Mouse (Mus musculus) C2C12 (cell line): ENCODE results near the gene Kirrel3. TPM values are rescaled to one million over a fixed set of nuclear protein-coding genes. Genes with fewer than 3 reads are reported as not detected.

Source experiments
- H3K27me3 ChIP-seq: one replicate; pipeline ENCODE4 v1.6.1; 2011; ENCODE audit not compliant: control insufficient read depth, insufficient read depth, insufficient read length
- H3K36me3 ChIP-seq: one replicate; pipeline ENCODE4 v1.6.1; 2011; ENCODE audit not compliant: control insufficient read depth, insufficient read depth
- H3K4me3 ChIP-seq: one replicate; pipeline ENCODE4 v1.5.1; 2011; ENCODE audit warnings: mild to moderate bottlenecking, control low read depth; ENCODE audit not compliant: poor library complexity, insufficient read depth, severe bottlenecking
- H3K79me2 ChIP-seq: one replicate; pipeline ENCODE4 v1.6.1; 2011; ENCODE audit not compliant: control insufficient read depth, insufficient read depth
- H3K79me3 ChIP-seq: one replicate; pipeline ENCODE4 v1.6.1; 2011; ENCODE audit warnings: low read depth, control low read depth
- H3ac ChIP-seq: one replicate; pipeline ENCODE3; 2011; ENCODE audit warnings: low read depth; ENCODE audit not compliant: control insufficient read depth, insufficient read length
- CEBPB ChIP-seq: IDR thresholded peaks from one replicate; pipeline ENCODE4 v1.6.1; 2011; ENCODE audit warnings: low read depth, mild to moderate bottlenecking, control low read depth, moderate library complexity
- CTCF ChIP-seq: IDR thresholded peaks from one replicate; pipeline ENCODE4 v1.5.1; 2011; ENCODE audit not compliant: control insufficient read depth, insufficient read depth, insufficient read length
- FOSL1 ChIP-seq: IDR thresholded peaks from one replicate; pipeline ENCODE4 v1.8.0; 2011; ENCODE audit warnings: mild to moderate bottlenecking, low read length; ENCODE audit not compliant: poor library complexity, insufficient read depth, severe bottlenecking
- MAX ChIP-seq: IDR thresholded peaks from one replicate; pipeline ENCODE4 v1.6.1; 2011; ENCODE audit warnings: mild to moderate bottlenecking, control low read depth
- MYOD1 ChIP-seq: IDR thresholded peaks from one replicate; pipeline ENCODE4 v1.6.1; 2011; ENCODE audit warnings: low read depth; ENCODE audit not compliant: control insufficient read depth, insufficient read length
- MYOG ChIP-seq: IDR thresholded peaks from one replicate; pipeline ENCODE4 v1.6.1; 2011; ENCODE audit not compliant: control insufficient read depth, insufficient read length; ENCODE audit errors: extremely low read depth
- USF1 ChIP-seq: IDR thresholded peaks from one replicate; pipeline ENCODE4 v1.6.1; 2011; ENCODE audit warnings: low read depth, mild to moderate bottlenecking, control low read depth, moderate library complexity
- polyA plus RNA-seq: library from polyadenylated mRNA; unstranded; fragments of >200 nt; fragmentation: generic; extraction: Trizol; gene quantifications from one replicate; pipeline ENCODE4 v1.2.1, GENCODE M21; 2012; ENCODE audit warnings: missing spikeins

Kirrel3 gene
- polyA plus RNA-seq, 1 experiment = 5.2 TPM

DNA sequence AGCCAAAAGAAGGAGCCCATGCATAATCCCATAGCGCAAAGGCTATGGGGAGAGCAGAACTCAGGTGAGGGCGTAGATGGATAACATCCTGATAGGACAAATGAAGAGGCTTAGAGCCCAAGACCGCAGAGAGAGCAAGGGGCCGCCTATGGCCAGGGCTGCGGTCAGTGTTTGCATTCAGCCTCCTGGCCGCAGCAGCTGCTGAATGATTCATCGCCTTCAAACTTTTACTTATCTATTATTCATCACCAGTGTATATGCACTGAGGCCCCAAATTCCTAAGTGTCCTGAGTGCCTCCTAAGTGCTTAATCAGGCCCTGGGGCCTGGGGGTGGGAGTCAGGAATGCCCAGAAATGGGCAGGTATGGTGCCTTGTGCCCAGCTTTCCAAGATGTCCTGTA, 457.3 kb downstream of the Kirrel3 start:
- no peaks in the 10 kb centered on the region for H3K79me2 ChIP-seq
- no peaks in the 10 kb centered on the region for H3K36me3 ChIP-seq
- H3K79me3 ChIP-seq = no peaks in the 10 kb centered on the region
- H3K4me3 ChIP-seq = no peak overlapping the region
- H3K27me3 ChIP-seq = no peaks in the 10 kb centered on the region
- TF ChIP-seq MYOD1 (peak; percentile 91), CTCF (no peak), FOSL1 (peak; percentile 62)
- no peak overlapping the region for H3ac ChIP-seq

DNA sequence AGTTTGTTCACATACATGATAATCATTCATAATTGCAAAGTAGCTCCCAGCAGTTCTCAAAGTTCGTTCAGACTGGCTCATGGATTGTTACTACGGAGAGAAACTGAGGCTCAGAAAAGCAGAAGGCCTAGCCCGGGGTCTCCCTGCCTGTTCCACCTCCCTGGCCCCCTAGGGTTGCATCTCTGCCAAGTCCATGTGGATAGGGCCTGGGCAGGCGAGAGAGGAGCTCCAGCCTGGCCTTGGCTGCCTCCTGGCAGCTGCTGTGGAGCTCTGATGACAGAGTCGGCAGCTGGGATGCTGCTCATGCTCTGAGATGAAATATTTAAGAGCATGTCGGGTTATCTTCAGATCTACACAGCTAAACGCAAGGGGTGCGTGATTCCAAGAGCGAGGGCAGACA, 459.6 kb downstream of the Kirrel3 start:
- Histone ChIP-seq H3K79me3 (no peaks in the 10 kb centered on the region), H3K27me3 (no peaks in the 10 kb centered on the region), H3K4me3 (no peak overlapping the region), H3K79me2 (no peaks in the 10 kb centered on the region), H3ac (no peak overlapping the region), H3K36me3 (no peaks in the 10 kb centered on the region)
- peak; percentile 39 for TF ChIP-seq MYOD1
- no peak for TF ChIP-seq MYOG

DNA sequence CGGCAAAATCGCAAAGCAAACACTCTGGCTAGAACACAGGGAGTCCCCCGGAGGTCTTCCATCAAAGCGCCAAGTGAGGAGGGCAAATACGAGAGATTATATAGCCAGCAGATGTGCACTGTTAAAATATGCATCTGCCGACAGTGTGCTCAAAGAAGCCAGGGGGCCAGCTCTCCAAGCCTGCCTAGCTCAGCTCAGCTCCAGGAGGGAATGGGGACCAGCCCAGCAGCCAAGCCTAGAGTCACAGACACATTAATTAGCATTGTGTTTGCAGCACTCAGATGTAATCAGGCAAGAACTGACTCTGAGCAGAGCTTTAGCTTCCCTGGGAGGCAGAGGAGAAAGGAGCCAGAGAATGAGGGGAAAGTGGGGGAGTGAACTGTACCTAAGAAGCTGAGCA, 461.6 kb downstream of the Kirrel3 start:
- Histone ChIP-seq H3K36me3 (no peaks in the 10 kb centered on the region), H3ac (no peak overlapping the region), H3K27me3 (no peaks in the 10 kb centered on the region), H3K4me3 (no peak overlapping the region), H3K79me3 (no peaks in the 10 kb centered on the region), H3K79me2 (no peaks in the 10 kb centered on the region)
- TF ChIP-seq MYOG (no peak), FOSL1 (no peak), CEBPB (no peak), USF1 (no peak), MAX (no peak), MYOD1 (no peak), CTCF (no peak)

DNA sequence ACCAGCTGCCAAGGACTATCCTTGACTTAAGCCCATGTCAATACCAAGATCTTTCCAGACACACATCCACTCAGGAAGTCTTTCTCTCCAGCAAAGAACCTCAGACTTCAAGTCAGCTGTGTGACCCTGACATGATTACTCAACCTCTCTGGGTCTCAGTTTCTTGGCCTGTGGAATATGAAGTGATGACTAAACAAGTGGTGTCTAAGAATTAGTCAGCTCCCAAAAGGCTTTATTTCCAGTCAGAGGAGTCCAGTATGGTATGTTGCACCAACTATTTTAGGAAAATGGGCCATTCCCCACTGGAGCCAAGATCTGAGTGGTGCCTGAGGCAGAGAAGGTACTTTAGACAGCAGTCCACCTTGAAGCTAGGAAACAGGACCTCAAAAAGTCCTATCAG, 462.0 kb downstream of the Kirrel3 start:
- no peak overlapping the region for H3ac ChIP-seq
- H3K27me3 ChIP-seq = no peaks in the 10 kb centered on the region
- TF ChIP-seq CEBPB (peak; percentile 90), MYOG (no peak), USF1 (no peak), CTCF (no peak), FOSL1 (peak; percentile 57), MYOD1 (peak; percentile 48)
- H3K4me3 ChIP-seq = no peak overlapping the region
- H3K79me3 ChIP-seq = no peaks in the 10 kb centered on the region
- H3K79me2 ChIP-seq = no peaks in the 10 kb centered on the region
- no peaks in the 10 kb centered on the region for H3K36me3 ChIP-seq

DNA sequence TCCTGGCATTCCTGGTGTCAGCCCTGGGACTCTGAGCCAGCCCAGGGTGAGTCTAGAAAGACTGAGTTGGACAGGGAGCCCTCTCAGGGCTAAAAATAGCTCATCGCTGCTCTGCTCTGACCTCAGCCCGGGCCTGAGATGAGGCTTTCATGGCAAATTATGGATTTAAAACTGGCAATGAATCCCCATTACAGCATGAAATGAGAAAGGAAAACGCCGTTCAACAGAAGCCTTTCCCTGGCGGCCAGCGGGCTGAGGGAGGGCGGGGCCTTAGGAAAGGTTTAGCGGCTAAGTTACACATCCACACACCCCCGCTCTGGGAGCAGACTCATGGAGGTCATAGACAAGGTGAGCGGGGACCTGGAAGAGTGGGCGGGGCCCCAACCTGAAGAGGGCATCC, 467.7 kb downstream of the Kirrel3 start:
- Histone ChIP-seq H3K79me3 (no peaks in the 10 kb centered on the region), H3K27me3 (no peaks in the 10 kb centered on the region), H3K4me3 (no peak overlapping the region), H3ac (no peak overlapping the region), H3K36me3 (no peaks in the 10 kb centered on the region), H3K79me2 (no peaks in the 10 kb centered on the region)
- TF ChIP-seq MYOD1 = no peak
- no peak for TF ChIP-seq MYOG
- TF ChIP-seq MAX = no peak
- no peak for TF ChIP-seq CEBPB
- TF ChIP-seq CTCF = no peak
- no peak for TF ChIP-seq FOSL1
- TF ChIP-seq USF1 = no peak

DNA sequence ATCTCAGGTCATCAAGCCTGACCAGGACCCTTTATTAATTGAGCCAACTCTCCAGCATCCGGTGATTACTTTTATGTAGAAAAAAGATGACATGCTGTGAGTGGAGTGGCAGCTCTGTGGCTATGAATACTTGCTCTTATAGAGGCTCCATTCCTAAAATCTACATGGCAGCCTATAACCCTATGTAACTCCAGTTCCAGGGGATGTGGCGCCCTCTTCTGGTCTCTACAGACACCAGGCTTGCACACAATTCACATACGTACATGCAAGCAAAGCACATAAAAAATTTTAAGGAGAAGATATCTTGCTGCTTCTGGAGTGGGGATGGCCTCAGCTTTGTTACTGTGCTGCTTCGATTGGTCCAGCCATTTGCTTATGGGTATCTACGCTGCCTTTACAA, 468.5 kb downstream of the Kirrel3 start:
- Histone ChIP-seq H3K27me3 (no peaks in the 10 kb centered on the region), H3K79me2 (no peaks in the 10 kb centered on the region), H3K79me3 (no peaks in the 10 kb centered on the region), H3ac (no peak overlapping the region), H3K36me3 (no peaks in the 10 kb centered on the region), H3K4me3 (no peak overlapping the region)
- no peak for TF ChIP-seq USF1
- no peak for TF ChIP-seq MYOG
- no peak for TF ChIP-seq MYOD1
- TF ChIP-seq FOSL1 = no peak
- no peak for TF ChIP-seq CEBPB
- no peak for TF ChIP-seq MAX
- TF ChIP-seq CTCF = no peak

DNA sequence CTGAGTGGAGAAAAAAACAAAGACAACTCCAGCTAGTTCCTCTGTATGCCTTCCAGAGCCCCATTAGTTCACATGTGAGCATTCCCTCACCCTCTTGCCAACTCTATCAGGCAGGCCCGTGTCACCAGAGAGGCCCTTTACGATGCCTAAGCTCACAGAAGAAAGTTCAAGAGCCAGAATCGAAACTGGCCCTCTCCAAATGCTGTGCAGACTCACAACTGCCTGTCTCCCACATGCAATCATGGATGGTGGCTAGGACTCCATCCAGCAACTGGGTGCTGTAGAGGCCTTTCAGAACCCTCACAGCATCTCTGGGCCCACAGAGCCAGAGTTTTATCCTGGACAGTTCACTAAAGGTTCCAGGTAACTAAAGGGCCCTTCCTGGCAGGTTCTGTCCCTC, 470.8 kb downstream of the Kirrel3 start:
- no peak overlapping the region for H3K4me3 ChIP-seq

More for the DNA sequence above, 470.8 kb downstream of the Kirrel3 start:
- Histone ChIP-seq H3K36me3 (no peaks in the 10 kb centered on the region), H3K27me3 (no peaks in the 10 kb centered on the region), H3K79me3 (no peaks in the 10 kb centered on the region), H3ac (no peak overlapping the region), H3K79me2 (no peaks in the 10 kb centered on the region)
- TF ChIP-seq CEBPB = no peak
- TF ChIP-seq MAX = no peak
- TF ChIP-seq MYOD1 = no peak
- TF ChIP-seq CTCF = no peak
- TF ChIP-seq MYOG = no peak
- no peak for TF ChIP-seq USF1
